Mouse (Mus musculus): ENCODE results near the gene Zfp72. TPM values are rescaled to one million over a fixed set of nuclear protein-coding genes. Genes with fewer than 3 reads are reported as not detected.

Gene Zfp72
- total RNA-seq (2017), result 0.11 to 1.3 TPM (median 0.87 TPM) in 3 replicates

- ATAC-seq (replicated peaks; ENCODE audit: insufficient number of reproducible peaks, low FRiP score, low TSS enrichment, poor library complexity, severe bottlenecking), result peak; percentile 88
Measured at GRCm38 (mm10) chr13:74390371-74390990, at the start of gene Zfp72. Gene Zfp72, minus strand, starts transcription at chr13:74390836.

- ATAC-seq (replicated peaks; ENCODE audit: insufficient number of reproducible peaks, low FRiP score, low TSS enrichment, poor library complexity, severe bottlenecking), result no peak
Measured at GRCm38 (mm10) chr13:74439895-74440294, 49.3 kb upstream of the Zfp72 start.

GRCm38 (mm10) chr13:74399298-74399839 lies 8.7 kb upstream of the Zfp72 start, which contains the start of gene Ftl1-ps1:
Gene Ftl1-ps1, plus strand, starts transcription at chr13:74399694.
- no peak for ATAC-seq (replicated peaks; ENCODE audit: insufficient number of reproducible peaks, low FRiP score, low TSS enrichment, poor library complexity, severe bottlenecking)

DNA sequence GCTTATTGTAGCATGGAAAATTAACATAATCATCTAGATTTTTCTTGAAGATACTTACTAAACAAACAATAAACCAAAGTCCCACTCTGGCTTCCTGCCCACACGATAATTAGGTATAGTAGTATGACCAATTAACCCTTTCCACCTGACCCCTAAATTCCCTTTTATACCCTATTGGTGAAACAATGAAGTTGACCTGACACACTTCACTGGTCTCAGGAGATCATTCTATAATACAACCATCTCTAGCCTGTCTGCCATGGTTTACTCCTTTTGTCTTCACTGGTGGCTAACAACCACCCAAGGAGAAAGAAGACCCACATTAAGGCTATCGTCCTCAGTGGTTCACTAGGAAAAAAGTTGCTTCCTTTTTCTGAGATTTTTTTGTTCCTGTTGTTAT lies 520 bp upstream of the Zfp72 start:
- no peak; the same call in 1 of the 2 replicates for ATAC-seq (replicated peaks; ENCODE audit: insufficient number of reproducible peaks, low FRiP score, low TSS enrichment, poor library complexity, severe bottlenecking)

DNA sequence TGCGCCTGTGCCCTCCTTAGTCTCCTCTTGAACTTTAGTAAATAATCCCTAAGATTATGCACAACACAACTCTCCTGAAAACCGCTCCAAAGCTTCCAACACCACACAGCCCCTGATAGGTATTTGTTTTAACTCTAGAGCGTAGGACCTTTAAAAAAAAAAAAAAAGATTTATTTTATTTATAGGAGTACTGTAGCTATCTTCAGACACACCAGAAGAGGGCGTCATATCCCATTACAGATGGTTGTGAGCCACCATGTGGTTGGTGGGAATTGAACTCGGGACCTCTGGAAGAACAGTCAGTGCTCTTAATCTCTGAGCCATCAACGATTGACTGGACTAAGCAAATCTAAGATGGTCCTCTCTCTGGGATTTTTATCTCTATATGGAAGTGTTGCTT lies 906 bp downstream of the Zfp72 start:
- ATAC-seq (replicated peaks; ENCODE audit: insufficient number of reproducible peaks, low FRiP score, low TSS enrichment, poor library complexity, severe bottlenecking), result no peak

- ATAC-seq (replicated peaks; ENCODE audit: insufficient number of reproducible peaks, low FRiP score, low TSS enrichment, poor library complexity, severe bottlenecking), result no peak
Measured at GRCm38 (mm10) chr13:74382289-74382688, 8.3 kb downstream of the Zfp72 start.

DNA sequence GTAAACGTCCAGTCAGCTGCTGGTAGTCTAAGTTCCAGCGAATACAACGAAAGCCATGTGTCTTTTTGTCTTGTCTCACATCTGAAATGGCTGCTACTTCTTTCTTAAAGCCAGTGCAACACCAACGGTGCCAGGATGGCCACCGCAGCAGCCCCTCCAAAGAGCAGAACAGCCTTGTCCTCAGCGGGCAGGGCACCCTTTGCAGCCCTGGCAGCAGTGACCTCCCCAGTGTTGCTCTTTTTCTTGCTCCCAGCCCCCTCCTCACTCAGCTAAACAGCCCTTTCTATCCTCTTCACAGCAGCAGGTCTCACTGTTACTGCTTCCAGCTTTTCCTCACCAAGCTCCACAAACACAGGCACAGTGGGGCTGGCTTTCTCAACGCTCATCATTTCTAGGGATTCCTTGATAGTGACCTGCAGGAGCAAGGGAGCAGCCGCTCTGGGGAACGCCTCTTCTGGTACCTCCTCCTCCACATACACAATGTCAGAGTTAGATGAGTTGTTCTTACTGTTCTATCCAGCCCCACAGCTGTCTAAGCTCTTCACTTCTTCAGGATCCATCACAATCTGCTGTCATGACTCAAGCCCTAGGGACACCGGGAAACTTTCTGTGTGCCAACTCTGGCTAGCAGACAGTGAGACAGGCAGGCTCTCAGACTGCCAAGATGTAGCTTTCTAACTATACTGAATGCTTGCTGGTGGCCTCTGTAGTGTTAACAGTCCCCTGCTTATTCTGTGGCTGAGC lies 8.9 kb downstream of the Zfp72 start:
- ATAC-seq (replicated peaks; ENCODE audit: insufficient number of reproducible peaks, low FRiP score, low TSS enrichment, poor library complexity, severe bottlenecking), result no peak

- ATAC-seq (replicated peaks; ENCODE audit: insufficient number of reproducible peaks, low FRiP score, low TSS enrichment, poor library complexity, severe bottlenecking), result no peak
Measured at GRCm38 (mm10) chr13:74363859-74364235, 26.8 kb downstream of the Zfp72 start, which contains the start of gene Lrrc14b. Gene Lrrc14b, minus strand, starts transcription at chr13:74364005.

GRCm38 (mm10) chr13:74363176-74363858 lies 27.3 kb downstream of the Zfp72 start:
- no peak for ATAC-seq (replicated peaks; ENCODE audit: insufficient number of reproducible peaks, low FRiP score, low TSS enrichment, poor library complexity, severe bottlenecking)

GRCm38 (mm10) chr13:74362218-74362617 lies 28.4 kb downstream of the Zfp72 start:
- ATAC-seq (replicated peaks; ENCODE audit: insufficient number of reproducible peaks, low FRiP score, low TSS enrichment, poor library complexity, severe bottlenecking), result peak; percentile 20; the same call in 1 of the 2 replicates

DNA sequence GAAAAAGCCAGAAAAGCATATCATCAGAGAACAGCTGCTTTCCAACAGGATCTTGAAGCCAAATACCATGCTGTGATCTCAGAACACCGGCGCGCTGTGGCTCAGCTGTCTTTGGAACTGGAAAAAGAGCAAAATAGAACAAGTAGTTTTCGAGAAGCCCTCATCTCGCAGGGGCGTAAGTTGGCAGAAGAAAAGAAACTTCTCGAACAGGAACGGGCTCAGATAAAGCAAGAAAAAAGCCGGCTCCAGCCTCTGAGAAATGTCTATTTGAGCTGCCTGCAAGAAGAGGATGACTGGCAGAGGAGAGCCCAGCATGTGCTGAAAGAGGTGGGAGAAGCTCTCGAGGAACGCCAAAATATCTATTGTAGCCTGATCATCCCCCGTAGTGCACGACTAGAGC lies 34.1 kb downstream of the Zfp72 start:
- ATAC-seq (replicated peaks; ENCODE audit: insufficient number of reproducible peaks, low FRiP score, low TSS enrichment, poor library complexity, severe bottlenecking), result no peak

GRCm38 (mm10) chr13:74350435-74350906 lies 40.2 kb downstream of the Zfp72 start:
- peak; percentile 23; the same call in 1 of the 2 replicates for ATAC-seq (replicated peaks; ENCODE audit: insufficient number of reproducible peaks, low FRiP score, low TSS enrichment, poor library complexity, severe bottlenecking)

- ATAC-seq (replicated peaks; ENCODE audit: insufficient number of reproducible peaks, low FRiP score, low TSS enrichment, poor library complexity, severe bottlenecking), result peak; percentile 90
Measured at GRCm38 (mm10) chr13:74349566-74350434, 40.8 kb downstream of the Zfp72 start, which contains the start of the genes Sdha and Ccdc127. Gene Sdha, minus strand, starts transcription at chr13:74350280. Gene Ccdc127, plus strand, starts transcription at chr13:74350309.

GRCm38 (mm10) chr13:74341036-74341435 lies 49.6 kb downstream of the Zfp72 start:
- peak; percentile 70 for ATAC-seq (replicated peaks; ENCODE audit: insufficient number of reproducible peaks, low FRiP score, low TSS enrichment, poor library complexity, severe bottlenecking)

DNA sequence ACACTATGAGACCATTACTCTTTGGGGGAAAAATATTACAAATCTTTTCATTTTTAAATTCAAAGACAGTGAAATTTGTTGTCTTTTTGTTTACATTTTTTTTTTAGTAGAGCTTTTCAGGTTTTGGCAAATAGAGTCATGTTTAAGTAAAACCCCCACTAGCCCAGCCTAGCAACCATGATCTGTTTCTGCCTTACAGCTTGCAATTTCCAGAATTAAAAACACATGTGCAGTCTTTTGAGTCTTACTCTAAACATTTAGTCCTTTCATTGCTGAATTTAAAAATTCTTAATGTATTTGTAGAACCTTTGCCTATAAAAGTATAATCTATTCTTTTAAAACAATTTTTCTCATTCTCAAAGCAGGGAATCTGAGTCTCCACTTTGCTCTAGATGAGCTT lies 61.3 kb downstream of the Zfp72 start:
- ATAC-seq (replicated peaks; ENCODE audit: insufficient number of reproducible peaks, low FRiP score, low TSS enrichment, poor library complexity, severe bottlenecking), result no peak
